Mouse (Mus musculus) adrenal gland, postnatal 14 days (tissue): ENCODE data around the gene Ywhae. TPM values are rescaled to one million over a fixed set of nuclear protein-coding genes. Genes with fewer than 3 reads are reported as not detected.
"Not testable (repeated sequence)": the region's sequence is repeated elsewhere in the genome, so short reads cannot be mapped to it uniquely, and the experiment has no call there.

Experiments
- DNase-seq: peaks from one replicate; pipeline ENCODE4 v3.0.0; 2021; ENCODE audit warnings: mixed read lengths
- long read RNA-seq, 2 experiments: library from polyadenylated mRNA; stranded (forward); transcript quantifications; one replicate each; pipeline ENCODE4 v2.0.0; 2021
- total RNA-seq: library from RNA; stranded (reverse); gene quantifications from 2 replicates; pipeline ENCODE4 v1.2.3, GENCODE M21; 2021

Gene Ywhae
- 585 and 641 TPM in 2 replicates for total RNA-seq
- long read RNA-seq, experiment 1, transcript Ywhae-201 (6 exons, 2,100 nt) = major isoform, 633 of 672 reads
- long read RNA-seq, experiment 1, partial matches to known transcripts = 29 of 672 reads
- long read RNA-seq, experiment 1, other reads (novel, unspliced or antisense) = 9 of 672 reads
- long read RNA-seq, experiment 2, transcript Ywhae-201 (6 exons, 2,100 nt) = major isoform, 423 of 457 reads
- long read RNA-seq, experiment 2, partial matches to known transcripts = 10 of 457 reads
- long read RNA-seq, experiment 2, other reads (novel, unspliced or antisense) = 23 of 457 reads

- DNase-seq = peak; percentile 95
Measured at GRCm38 (mm10) chr11:75732434-75733226, at the start of gene Ywhae. Ywhae (plus strand) TSS chr11:75732869.

GRCm38 (mm10) chr11:75684462-75684861 is 48.2 kb upstream of the Ywhae start:
- no peak for DNase-seq

- no peak for DNase-seq
Measured at GRCm38 (mm10) chr11:75684956-75685355, 47.7 kb upstream of the Ywhae start.

DNA sequence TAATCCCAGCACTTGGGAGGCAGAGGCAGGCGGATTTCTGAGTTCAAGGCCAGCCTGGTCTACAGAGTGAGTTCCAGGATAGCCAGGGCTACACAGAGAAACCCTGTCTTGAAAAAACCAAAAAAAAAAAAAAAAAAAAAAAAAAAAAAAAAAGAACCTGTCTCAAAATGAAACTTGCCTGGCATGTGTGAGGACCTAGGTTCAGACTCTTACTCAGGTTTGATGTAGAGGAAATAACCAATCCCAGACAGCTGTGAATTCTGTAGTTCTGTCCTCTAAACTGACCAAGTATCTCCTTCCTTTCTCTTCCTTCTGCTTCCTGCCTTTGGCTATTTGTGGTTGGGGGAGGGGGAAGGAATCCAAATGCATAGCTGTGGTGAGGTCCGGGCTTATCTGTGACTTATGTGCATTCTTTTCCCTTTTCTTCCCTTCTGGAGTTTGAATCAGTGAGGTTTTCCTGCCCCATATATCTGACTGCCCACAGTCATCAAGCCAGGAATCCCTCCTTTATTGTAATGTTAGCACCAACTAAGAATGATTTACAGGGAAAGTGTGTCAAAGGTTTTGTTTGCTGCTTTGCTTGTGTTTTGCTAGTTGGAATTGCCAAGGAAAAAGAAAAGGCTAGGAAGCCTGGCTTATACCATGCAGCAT is 45.2 kb upstream of the Ywhae start:
- DNase-seq = no peak

DNA sequence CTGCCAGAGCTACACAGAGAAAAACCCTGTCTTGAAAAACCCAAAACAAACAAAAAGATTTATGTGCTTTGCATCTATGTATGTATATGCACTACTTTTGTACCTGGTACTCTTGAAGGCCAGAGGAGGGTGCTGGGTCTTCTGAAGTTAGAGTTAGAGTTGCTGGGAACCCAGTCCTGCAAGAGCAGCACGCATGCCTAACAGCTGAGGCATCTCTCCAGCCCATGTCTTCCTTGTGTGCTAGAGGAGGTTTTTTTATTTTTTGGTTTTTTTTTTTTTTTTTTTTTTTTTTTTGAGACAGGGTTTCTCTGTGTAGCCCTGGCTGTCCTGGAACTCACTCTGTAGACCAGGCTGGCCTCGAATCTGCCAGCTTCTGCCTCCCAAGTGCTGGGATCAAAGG is 44.5 kb upstream of the Ywhae start:
- no peak for DNase-seq

GRCm38 (mm10) chr11:75689977-75690376 is 42.7 kb upstream of the Ywhae start:
- no peak for DNase-seq

DNA sequence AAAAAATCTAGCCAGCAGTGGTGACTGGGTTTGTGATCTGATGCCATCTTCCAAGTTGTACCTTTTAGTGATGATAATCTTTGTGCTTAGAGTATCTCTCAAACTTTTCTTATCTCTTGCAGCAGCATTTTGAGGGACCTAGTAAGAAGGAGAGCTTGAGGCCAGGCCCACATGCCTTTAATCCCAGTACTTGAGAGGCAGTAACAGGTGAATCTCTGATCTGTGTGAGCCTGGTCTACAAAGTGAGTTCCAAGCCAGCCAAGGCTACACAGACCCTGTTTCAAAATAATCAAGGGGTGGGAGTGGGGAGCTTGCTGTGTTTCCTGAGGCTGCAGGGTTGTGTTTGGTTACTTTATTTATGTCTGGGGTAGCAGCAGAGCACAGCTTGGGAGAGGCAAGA is 41.6 kb upstream of the Ywhae start:
- DNase-seq = no peak

DNA sequence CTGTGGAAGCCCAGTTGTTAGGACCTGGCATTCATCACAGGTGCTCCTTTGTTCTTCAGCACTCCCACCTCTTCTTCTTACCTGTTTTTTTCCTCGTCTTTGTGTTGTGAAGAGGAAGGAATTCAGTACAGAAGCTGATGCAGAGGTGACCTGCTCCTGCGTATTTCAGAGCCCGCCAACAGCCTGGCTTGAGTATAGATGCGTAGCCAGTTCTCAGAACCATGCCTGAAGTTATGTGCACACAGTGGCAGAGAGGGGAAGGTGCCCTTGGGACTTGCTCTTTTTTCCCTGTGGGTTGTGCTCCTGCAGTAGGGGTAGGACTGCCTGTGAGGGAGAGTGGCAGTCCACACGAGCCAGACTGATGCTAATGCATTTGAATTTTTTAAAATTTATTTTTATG is 39.1 kb upstream of the Ywhae start:
- DNase-seq = no peak

DNA sequence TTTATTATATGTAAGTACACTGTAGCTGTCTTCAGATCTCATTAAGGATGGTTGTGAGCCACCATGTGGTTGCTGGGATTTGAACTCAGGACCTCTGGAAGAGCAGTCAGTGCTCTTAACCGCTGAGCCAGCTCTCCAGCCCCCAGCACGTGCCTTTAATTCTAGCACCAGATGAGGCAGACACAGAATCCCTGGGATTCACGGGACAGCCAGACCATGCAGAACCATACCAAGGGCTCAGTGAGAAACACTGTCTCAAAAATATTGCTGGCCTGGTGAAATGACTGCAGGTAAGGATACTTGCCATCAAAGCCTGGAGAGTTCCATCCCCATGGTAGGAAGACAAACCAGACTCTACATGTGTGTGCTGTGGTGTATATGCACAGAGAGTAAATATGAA is 35.2 kb upstream of the Ywhae start:
- DNase-seq = not testable (repeated sequence)

GRCm38 (mm10) chr11:75700557-75700956 is 32.1 kb upstream of the Ywhae start:
- no peak for DNase-seq

DNA sequence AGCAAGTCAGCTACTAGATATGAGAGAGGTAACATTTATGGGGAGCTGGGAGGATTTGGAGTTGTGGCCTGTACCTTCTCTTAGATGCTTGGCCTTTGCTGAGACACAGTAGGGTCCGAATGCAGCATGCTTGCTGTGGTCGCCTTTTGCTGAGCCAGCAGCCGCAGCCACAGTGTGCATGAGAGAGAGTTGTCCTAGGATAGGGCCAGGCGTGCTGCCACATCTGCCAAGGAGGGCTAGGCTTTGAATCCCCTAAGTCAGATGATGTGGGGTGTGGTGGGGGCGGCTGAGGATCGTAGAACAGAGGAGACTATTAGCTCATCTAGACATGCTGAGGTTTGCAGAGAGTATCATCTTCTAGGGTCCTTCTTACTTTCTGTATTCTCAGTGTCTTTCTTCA is 29.9 kb upstream of the Ywhae start:
- no peak for DNase-seq

DNA sequence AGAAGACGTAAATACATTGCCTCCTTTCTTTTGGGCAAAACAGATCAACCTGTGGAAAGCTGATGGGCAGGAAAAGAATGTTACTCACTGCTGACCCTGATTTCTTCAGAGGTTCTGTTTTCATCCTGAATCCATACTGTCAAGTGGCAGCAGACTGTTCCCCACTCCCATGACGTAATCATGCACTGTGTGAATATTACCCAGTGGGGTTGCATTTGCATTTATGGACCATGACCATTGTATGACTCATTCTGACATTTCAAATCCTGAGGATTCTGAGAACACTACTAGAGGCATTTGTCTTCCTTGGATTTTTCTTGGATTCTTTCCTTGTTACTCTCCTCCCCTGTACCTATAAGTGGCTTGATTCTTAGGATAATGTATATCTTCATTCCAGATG is 28.9 kb upstream of the Ywhae start:
- no peak for DNase-seq

GRCm38 (mm10) chr11:75713949-75714348 is 18.7 kb upstream of the Ywhae start:
- no peak for DNase-seq

GRCm38 (mm10) chr11:75715556-75715955 is 17.1 kb upstream of the Ywhae start:
- DNase-seq = no peak

- no peak for DNase-seq
Measured at GRCm38 (mm10) chr11:75716661-75717325, 15.9 kb upstream of the Ywhae start.

GRCm38 (mm10) chr11:75722339-75722738 is 10.3 kb upstream of the Ywhae start:
- no peak for DNase-seq

DNA sequence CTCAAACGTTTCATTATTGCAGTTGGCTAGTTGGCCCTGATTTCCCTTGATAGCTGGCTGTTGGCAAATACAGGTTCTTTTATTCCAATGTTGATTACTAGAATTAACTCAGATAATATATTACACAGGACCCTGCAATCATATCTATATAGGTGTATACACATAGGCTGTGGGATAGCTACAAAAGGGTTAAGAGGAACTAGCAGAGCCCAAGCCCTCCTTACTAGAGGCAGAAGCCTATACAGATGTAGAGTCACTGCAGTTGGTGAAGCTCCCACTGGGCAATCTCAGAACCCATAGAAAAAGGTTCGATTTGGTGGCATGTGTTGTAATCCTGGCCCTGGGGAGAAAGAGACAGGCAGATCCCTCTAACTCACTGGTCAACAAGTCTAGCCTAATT is 5.5 kb upstream of the Ywhae start:
- no peak for DNase-seq

DNA sequence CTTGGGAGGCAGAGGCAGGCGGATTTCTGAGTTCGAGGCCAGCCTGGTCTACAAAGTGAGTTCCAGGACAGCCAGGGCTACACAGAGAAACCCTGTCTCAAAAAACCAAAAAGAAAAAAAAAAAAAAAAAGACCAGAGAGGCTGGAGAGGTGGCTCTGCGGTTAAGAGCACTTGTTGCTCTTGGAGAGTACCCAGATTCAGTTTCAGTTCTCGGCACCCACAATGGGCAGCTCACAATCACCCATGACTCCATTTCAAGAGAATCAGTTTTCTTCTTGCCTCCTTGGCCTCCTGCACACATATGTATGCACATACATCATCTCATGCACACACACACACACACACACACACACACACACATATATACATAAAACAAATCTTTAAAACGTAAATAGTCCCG is 5.0 kb upstream of the Ywhae start:
- DNase-seq = not testable (repeated sequence)

DNA sequence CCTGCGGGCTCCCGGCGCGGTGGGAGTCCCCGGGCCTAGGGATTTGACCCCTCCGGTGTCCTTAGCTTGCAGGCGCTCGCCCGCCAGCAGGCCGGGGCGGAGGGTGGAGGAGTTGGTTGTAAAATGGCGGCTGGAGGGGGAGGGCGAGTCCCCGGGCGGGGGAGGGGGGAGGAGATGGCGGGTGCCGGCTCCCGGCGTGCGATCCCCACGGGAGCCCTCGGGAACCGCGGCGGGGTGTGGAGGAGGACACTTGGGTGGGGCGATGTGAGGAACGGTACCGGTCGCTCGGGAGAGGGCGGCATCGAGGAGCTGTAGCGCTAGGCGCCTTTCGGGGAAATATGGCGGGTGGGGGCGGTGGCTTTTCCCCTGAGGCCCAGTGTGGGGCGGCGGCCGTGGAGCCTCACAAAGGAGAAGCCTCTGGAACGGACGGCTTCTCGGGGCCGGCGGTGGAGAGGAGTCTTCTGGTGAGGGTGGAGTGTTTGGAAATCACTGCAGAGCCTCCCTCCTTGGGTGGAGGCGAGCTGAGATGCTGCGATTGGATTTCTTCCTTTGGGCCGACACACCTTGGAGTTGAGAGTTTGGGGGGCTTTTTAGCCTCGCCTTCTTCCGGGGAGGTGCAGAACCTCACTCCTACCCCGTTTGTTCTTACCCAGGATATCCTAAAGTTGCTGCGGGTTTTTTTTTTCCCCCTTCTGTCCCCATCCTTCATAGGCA is 715 bp downstream of the Ywhae start:
- peak; percentile 85 for DNase-seq

DNA sequence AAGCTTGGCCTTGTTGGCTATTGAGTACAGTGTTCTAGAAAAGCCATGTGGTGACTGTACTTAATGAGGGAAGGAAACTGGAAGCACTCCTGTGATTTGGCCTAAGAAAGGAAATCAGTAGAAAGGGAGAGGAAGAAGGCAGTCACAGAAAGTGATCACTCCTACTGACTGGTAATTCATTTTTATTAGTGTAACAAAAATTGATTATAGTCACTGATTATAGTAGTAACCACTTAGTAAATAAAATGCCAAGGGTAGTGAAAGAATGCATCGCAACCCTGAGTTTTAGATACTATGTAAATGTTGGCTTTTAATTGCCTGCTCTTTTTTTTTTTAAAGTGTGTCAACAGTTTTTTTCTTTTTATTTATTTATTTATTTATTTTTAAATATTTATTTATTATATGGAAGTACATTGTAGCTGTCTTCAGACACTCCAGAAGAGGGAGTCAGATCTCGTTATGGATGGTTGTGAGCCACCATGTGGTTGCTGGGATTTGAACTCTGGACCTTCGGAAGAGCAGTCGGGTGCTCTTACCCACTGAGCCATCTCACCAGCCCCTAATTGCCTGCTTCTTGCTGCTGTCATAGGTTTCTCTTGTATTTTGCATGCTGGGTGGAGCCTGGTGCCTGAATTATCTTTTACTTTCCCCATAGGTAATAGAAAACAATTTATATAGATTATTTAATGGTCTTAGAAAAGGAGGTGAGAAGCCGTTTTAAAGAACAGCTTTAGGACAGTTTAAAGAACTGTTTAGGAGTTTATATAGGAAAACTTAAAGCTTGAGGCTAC is 3.0 kb downstream of the Ywhae start:
- no peak for DNase-seq

- no peak for DNase-seq
Measured at GRCm38 (mm10) chr11:75736978-75737377, 4.3 kb downstream of the Ywhae start.
